Mouse (Mus musculus) lung, adult 2 months (tissue): ENCODE measurements around the gene Dnajc17. TPM values are rescaled to one million over a fixed set of nuclear protein-coding genes. Genes with fewer than 3 reads are reported as not detected.

Experiments used
- DNase-seq: peaks from one replicate; pipeline ENCODE4 v3.0.0; 2022
- H3K4me1 ChIP-seq: fragments of 200-500 bp; 2 replicates; pipeline ENCODE4 v1.6.1; 2011; ENCODE audit warnings: low read length; ENCODE audit not compliant: control insufficient read depth, insufficient read depth
- H3K4me3 ChIP-seq: fragments of 200-500 bp; replicated peaks from 2 replicates; pipeline ENCODE3; 2011; ENCODE audit warnings: low read depth, mild to moderate bottlenecking, control low read depth, low read length; ENCODE audit errors: extremely low read depth
- CTCF ChIP-seq: fragments of 200-500 bp; IDR thresholded peaks from 2 replicates; pipeline ENCODE4 v1.5.1; 2011; ENCODE audit warnings: mild to moderate bottlenecking, low read length, control low read depth; ENCODE audit not compliant: insufficient read depth
- POLR2A ChIP-seq: fragments of 200-500 bp; IDR thresholded peaks from 2 replicates; pipeline ENCODE4 v1.6.1; 2011; ENCODE audit warnings: low read depth, mild to moderate bottlenecking, control low read depth, low read length, borderline replicate concordance; ENCODE audit errors: extremely low read depth
- WGBS: fragments of 180-500 bp; shearing (Covaris S2); methylation state at CpG from one replicate; pipeline ENCODE4 v1.1.7; 2018; 5-methylcytosine and 5-hydroxymethylcytosine counted together
- polyA plus RNA-seq: library from polyadenylated mRNA; depleted of rRNA; stranded (reverse); fragments of >200 nt; gene quantifications from 2 replicates; pipeline ENCODE4 v1.2.3, GENCODE M21; 2012

The Dnajc17 gene
- polyA plus RNA-seq, 1 experiment, result 4.1 TPM

GRCm38 (mm10) chr2:119177384-119177939 lies 31.1 kb downstream of the Dnajc17 start:
- WGBS, result 72% methylated on average over 5 of the region's 5 CpGs
- no peak for DNase-seq
- TF ChIP-seq CTCF, result no peak
- TF ChIP-seq POLR2A, result no peak
- 0 out of 2 replicates have a peak, but pooled peaks cover 2% of the 10 kb centered on the region for H3K4me1 ChIP-seq
- no peak overlapping the region for H3K4me3 ChIP-seq

- no peak for DNase-seq
- 0 out of 2 replicates have a peak, but pooled peaks cover 2% of the 10 kb centered on the region for H3K4me1 ChIP-seq
- H3K4me3 ChIP-seq, result no peak overlapping the region
- WGBS, result 66% methylated on average over 3 of the region's 3 CpGs
- TF ChIP-seq POLR2A (no peak), CTCF (no peak)
Observed at GRCm38 (mm10) chr2:119176761-119177160, 31.8 kb downstream of the Dnajc17 start.

- no peak for DNase-seq
- no peak overlapping the region for H3K4me3 ChIP-seq
- H3K4me1 ChIP-seq, result 0 out of 2 replicates have a peak, but pooled peaks cover 2% of the 10 kb centered on the region
- 43% methylated on average over 6 of the region's 6 CpGs for WGBS
- no peak for TF ChIP-seq CTCF
- no peak for TF ChIP-seq POLR2A
Observed at GRCm38 (mm10) chr2:119175614-119176013, 33.0 kb downstream of the Dnajc17 start.

- 0 out of 2 replicates have a peak, but pooled peaks cover 2% of the 10 kb centered on the region for H3K4me1 ChIP-seq
- H3K4me3 ChIP-seq, result no peak overlapping the region
- 81% methylated on average over 14 of the region's 14 CpGs for WGBS
- no peak for DNase-seq
- TF ChIP-seq POLR2A (no peak), CTCF (no peak)
Observed at GRCm38 (mm10) chr2:119174866-119175265, 33.7 kb downstream of the Dnajc17 start.

GRCm38 (mm10) chr2:119173991-119174651 lies 34.5 kb downstream of the Dnajc17 start, which contains the start of gene Gm14137:
TSS of gene Gm14137 (plus strand) at chr2:119174509.
- DNase-seq, result no peak
- Histone ChIP-seq H3K4me1 (0 out of 2 replicates have a peak, but pooled peaks cover 2% of the 10 kb centered on the region), H3K4me3 (no peak within 1 kb of the TSS)
- no peak for TF ChIP-seq POLR2A
- no peak for TF ChIP-seq CTCF
- 72% methylated on average over 8 of the region's 8 CpGs for WGBS

- peak; percentile 34 for DNase-seq
- 29% methylated on average over 13 of the region's 13 CpGs for WGBS
- TF ChIP-seq POLR2A (no peak), CTCF (no peak)
- Histone ChIP-seq H3K4me1 (peaks cover 2% of the 10 kb centered on the region; the same call in 1 of the 2 replicates), H3K4me3 (no peak overlapping the region)
Observed at GRCm38 (mm10) chr2:119172862-119173576, 35.6 kb downstream of the Dnajc17 start.

GRCm38 (mm10) chr2:119172446-119172845 lies 36.1 kb downstream of the Dnajc17 start:
- TF ChIP-seq CTCF (no peak), POLR2A (no peak)
- no peak overlapping the region for H3K4me3 ChIP-seq
- peaks cover 2% of the 10 kb centered on the region; the same call in 1 of the 2 replicates for H3K4me1 ChIP-seq
- no peak for DNase-seq
- WGBS, result 82% methylated on average over 7 of the region's 7 CpGs

GRCm38 (mm10) chr2:119171574-119171973 lies 37.0 kb downstream of the Dnajc17 start:
- DNase-seq, result no peak
- whole genome bisulfite sequencing, result 58% methylated on average over 8 of the region's 8 CpGs
- no peak overlapping the region for H3K4me3 ChIP-seq
- peaks cover 9% of the 10 kb centered on the region for H3K4me1 ChIP-seq
- TF ChIP-seq CTCF, result no peak
- no peak for TF ChIP-seq POLR2A

- peaks cover 9% of the 10 kb centered on the region for H3K4me1 ChIP-seq
- 88% methylated on average over 2 of the region's 2 CpGs for WGBS
- no peak for DNase-seq
- no peak overlapping the region for H3K4me3 ChIP-seq
- no peak for TF ChIP-seq POLR2A
- no peak for TF ChIP-seq CTCF
Observed at GRCm38 (mm10) chr2:119170282-119170681, 38.3 kb downstream of the Dnajc17 start.

- no peak for DNase-seq
- peak overlapping the region; percentile 73 for H3K4me3 ChIP-seq
- 5% methylated on average over 26 of the region's 26 CpGs for WGBS
Observed at GRCm38 (mm10) chr2:119167866-119168256, 40.7 kb downstream of the Dnajc17 start.

More at GRCm38 (mm10) chr2:119167866-119168256, 40.7 kb downstream of the Dnajc17 start:
- H3K4me1 ChIP-seq, result peaks cover 7% of the 10 kb centered on the region
- TF ChIP-seq POLR2A, result no peak
- no peak for TF ChIP-seq CTCF
